15 mouse cellular contexts compared by ENCODE assay signal in genomic region chr3:98567717-98568116, GRCm38 (mm10). TPM values are rescaled to one million over a fixed set of nuclear protein-coding genes. Genes with fewer than 3 reads are reported as not detected.
DNase-seq lines count a peak whose midpoint lies in the region; ATAC-seq lines count a peak whose summit lies in the region.
"Not testable (repeated sequence)": the region's sequence is repeated elsewhere in the genome, so short reads cannot be mapped to it uniquely, and the experiment has no call there.
"Had no signal": no experiment of that assay in that cellular context is flagged by ENCODE, and none has a peak within 500 bp of the region (broad histone marks: within the 10 kb centered on the region; RNA-seq: fewer than 3 reads in every experiment).

No protein-coding gene starts in this region.

- H3K9ac ChIP-seq in forebrain, embryonic 11.5 days (ENCODE audit: low read length); hindbrain, embryonic 14.5 days; kidney, embryonic 15.5 days; liver, embryonic 12.5 days; midbrain, embryonic 14.5 days (replicated peaks; ENCODE audit: low read length); neural tube, embryonic 15.5 days (replicated peaks): not testable (repeated sequence)

- H3K4me1 ChIP-seq in forebrain, embryonic 11.5 days (replicated peaks; ENCODE audit: control insufficient read depth, insufficient read depth, low read length); hindbrain, embryonic 14.5 days (replicated peaks; ENCODE audit: control insufficient read depth, insufficient read depth, low read length); kidney, embryonic 15.5 days; liver, embryonic 12.5 days; midbrain, embryonic 14.5 days (ENCODE audit: control insufficient read depth, insufficient read depth, low read length); neural tube, embryonic 15.5 days: not testable (repeated sequence)

- not testable (repeated sequence) for DNase-seq in forebrain, embryonic 11.5 days (ENCODE audit: low spot score); hindbrain, embryonic 14.5 days (ENCODE audit: low spot score); midbrain, embryonic 14.5 days
- peak; percentile 86 for DNase-seq in heart, adult 11 months

- not testable (repeated sequence) for H3K4me2 ChIP-seq in forebrain, embryonic 11.5 days (ENCODE audit: low read depth, low read length, severe bottlenecking); hindbrain, embryonic 14.5 days (replicated peaks); kidney, embryonic 15.5 days; liver, embryonic 12.5 days; midbrain, embryonic 14.5 days (ENCODE audit: low read length); neural tube, embryonic 15.5 days

- WGBS in forebrain, embryonic 11.5 days: 82% methylated on average over 2 of the region's 2 CpGs
- 80% methylated on average over 2 of the region's 2 CpGs for WGBS in hindbrain, embryonic 14.5 days
- 84% methylated on average over 2 of the region's 2 CpGs for WGBS in kidney, embryonic 15.5 days
- WGBS in liver, embryonic 12.5 days (ENCODE audit: insufficient replicate concordance): 57% methylated on average over 2 of the region's 2 CpGs
- 85% methylated on average over 2 of the region's 2 CpGs for WGBS in midbrain, embryonic 14.5 days
- WGBS in neural tube, embryonic 15.5 days: 91% methylated on average over 2 of the region's 2 CpGs

- H3K27me3 ChIP-seq in forebrain, embryonic 11.5 days (ENCODE audit: control insufficient read depth, insufficient read depth, low read length); hindbrain, embryonic 14.5 days (ENCODE audit: control insufficient read depth, insufficient read depth, low read length); kidney, embryonic 15.5 days; liver, embryonic 12.5 days (replicated peaks); midbrain, embryonic 14.5 days (ENCODE audit: control insufficient read depth, insufficient read depth, low read length); neural tube, embryonic 15.5 days (replicated peaks): not testable (repeated sequence)

- not testable (repeated sequence) for H3K4me3 ChIP-seq in forebrain, embryonic 11.5 days (ENCODE audit: low read depth, low read length); hindbrain, embryonic 14.5 days (replicated peaks; ENCODE audit: low read length); kidney, embryonic 15.5 days (replicated peaks); liver, embryonic 12.5 days; midbrain, embryonic 14.5 days (replicated peaks; ENCODE audit: low read depth, low read length); neural tube, embryonic 15.5 days (replicated peaks)

- not testable (repeated sequence) for H3K27ac ChIP-seq in forebrain, embryonic 11.5 days (ENCODE audit: low read depth, low read length); hindbrain, embryonic 14.5 days; kidney, embryonic 15.5 days; liver, embryonic 12.5 days; midbrain, embryonic 14.5 days (replicated peaks; ENCODE audit: low read depth, low read length); neural tube, embryonic 15.5 days (replicated peaks)

- ATAC-seq in forebrain, embryonic 11.5 days (replicated peaks; ENCODE audit: low FRiP score): peak; percentile 18; the same call in 1 of the 2 replicates
- peak; percentile 17; the same call in 1 of the 2 replicates for ATAC-seq in hindbrain, embryonic 14.5 days (ENCODE audit: low FRiP score)
- ATAC-seq in kidney, embryonic 15.5 days (replicated peaks; ENCODE audit: low FRiP score): 0 out of 2 replicates have a peak, but pooled peaks have one; percentile 4
- ATAC-seq in liver, embryonic 12.5 days: 0 out of 2 replicates have a peak, but pooled peaks have one; percentile 32
- 0 out of 2 replicates have a peak, but pooled peaks have one; percentile 20 for ATAC-seq in midbrain, embryonic 14.5 days (ENCODE audit: low FRiP score, low TSS enrichment)
- peak; percentile 35; the same call in 1 of the 2 replicates for ATAC-seq in neural tube, embryonic 15.5 days (ENCODE audit: low FRiP score)

- not testable (repeated sequence) for H3K36me3 ChIP-seq in forebrain, embryonic 11.5 days (ENCODE audit: control insufficient read depth, insufficient read depth, low read length); hindbrain, embryonic 14.5 days (replicated peaks; ENCODE audit: control insufficient read depth, insufficient read depth); kidney, embryonic 15.5 days; liver, embryonic 12.5 days; midbrain, embryonic 14.5 days (ENCODE audit: control insufficient read depth, insufficient read depth, low read length); neural tube, embryonic 15.5 days

- H3K9me3 ChIP-seq in forebrain, embryonic 11.5 days (ENCODE audit: control insufficient read depth, low read length); hindbrain, embryonic 14.5 days (ENCODE audit: control insufficient read depth, low read length); kidney, embryonic 15.5 days (replicated peaks); liver, embryonic 12.5 days (replicated peaks); midbrain, embryonic 14.5 days (ENCODE audit: control insufficient read depth, low read length); neural tube, embryonic 15.5 days (replicated peaks): not testable (repeated sequence)

RNA-seq across cellular contexts. Expression of gene Gm10681, which starts 20.9 kb away (rescaled TPM):
- not detected in 2 replicates for polyA plus RNA-seq in forebrain, embryonic 11.5 days (2014; fragmentation: Nextera tagmentation; extraction: Ambion mirVana)
- polyA plus RNA-seq in hindbrain, embryonic 14.5 days (2014; fragmentation: Nextera tagmentation; extraction: Ambion mirVana): 0.23 TPM in 1 of 2 replicates, not detected in the other
- 49.8 and 57.4 TPM in 2 replicates for polyA plus RNA-seq in kidney, embryonic 15.5 days (2015; fragmentation: Nextera tagmentation; extraction: Ambion mirVana)
- polyA plus RNA-seq in liver, embryonic 12.5 days (2016; fragmentation: Nextera tagmentation; extraction: Ambion mirVana): 0.08 TPM in 2 replicates
- 0.22 TPM in 1 of 2 replicates, not detected in the other for polyA plus RNA-seq in midbrain, embryonic 14.5 days (2014; fragmentation: Nextera tagmentation; extraction: Ambion mirVana)
- polyA plus RNA-seq in neural tube, embryonic 15.5 days (2015; fragmentation: Nextera tagmentation; extraction: Ambion mirVana): 0.12 TPM in 1 of 2 replicates, not detected in the other
- polyA plus RNA-seq: adrenal gland, adult 2 months; brain, embryonic 14.5 days; C2C12; embryonic facial prominence, embryonic 11.5 days; embryonic facial prominence, embryonic 14.5 days; forebrain, embryonic 12.5 days; forebrain, embryonic 15.5 days; forebrain, postnatal 0 days had no signal

RNA-seq across cellular contexts. Expression of gene Hsd3b4, which starts 57.4 kb away (rescaled TPM):
- polyA plus RNA-seq in forebrain, embryonic 11.5 days (2014; fragmentation: Nextera tagmentation; extraction: Ambion mirVana): not detected in 2 replicates
- not detected in 2 replicates for polyA plus RNA-seq in hindbrain, embryonic 14.5 days (2014; fragmentation: Nextera tagmentation; extraction: Ambion mirVana)
- 30.2 and 36.1 TPM in 2 replicates for polyA plus RNA-seq in kidney, embryonic 15.5 days (2015; fragmentation: Nextera tagmentation; extraction: Ambion mirVana)
- 0.08 TPM in 2 replicates for polyA plus RNA-seq in liver, embryonic 12.5 days (2016; fragmentation: Nextera tagmentation; extraction: Ambion mirVana)
- not detected in 2 replicates for polyA plus RNA-seq in midbrain, embryonic 14.5 days (2014; fragmentation: Nextera tagmentation; extraction: Ambion mirVana)
- not detected in 2 replicates for polyA plus RNA-seq in neural tube, embryonic 15.5 days (2015; fragmentation: Nextera tagmentation; extraction: Ambion mirVana)
- polyA plus RNA-seq: adrenal gland, adult 2 months; brain, embryonic 14.5 days; C2C12; embryonic facial prominence, embryonic 11.5 days; embryonic facial prominence, embryonic 14.5 days; forebrain, embryonic 12.5 days; forebrain, embryonic 15.5 days; forebrain, postnatal 0 days had no signal

Comparison
In these comparisons a context has a peak if more than half of its experiments do, and no peak if none do; other contexts are left out.
1. RNA of gene Gm10681, which starts 20.9 kb away (polyA plus RNA-seq): 49.8 to 57.4 TPM in kidney, embryonic 15.5 days; 0.23 TPM in hindbrain, embryonic 14.5 days, 0.12 TPM in neural tube, embryonic 15.5 days, 0.08 TPM in liver, embryonic 12.5 days, 0.22 TPM in midbrain, embryonic 14.5 days and not detected in forebrain, embryonic 11.5 days; every median in the first group is over 10 times any median in the second.
2. RNA of gene Hsd3b4, which starts 57.4 kb away (polyA plus RNA-seq): 30.2 to 36.1 TPM in kidney, embryonic 15.5 days; 0.08 TPM in liver, embryonic 12.5 days, not detected in forebrain, embryonic 11.5 days, not detected in hindbrain, embryonic 14.5 days, not detected in midbrain, embryonic 14.5 days and not detected in neural tube, embryonic 15.5 days; every median in the first group is over 10 times any median in the second.
3. Peak in every context shown above with its lines, with median percentiles within 50 percentile points of each other: ATAC-seq.